Mouse (Mus musculus) intestine, embryonic 15.5 days (tissue): ENCODE data around the gene Gramd1a. TPM values are rescaled to one million over a fixed set of nuclear protein-coding genes. Genes with fewer than 3 reads are reported as not detected.

ENCODE experiments used
- ATAC-seq: fragments of 200-750 bp; cut with Nextera tagmentation; 2 replicates; pipeline ENCODE4 v1.8.0; 2017; ENCODE audit warnings: moderate TSS enrichment, moderate library complexity
- H3K27ac ChIP-seq: fragments of 300-500 bp; sonication (generic); 2 replicates; pipeline ENCODE4 v1.5.1; 2015; ENCODE audit warnings: mild to moderate bottlenecking, inconsistent platforms
- H3K27me3 ChIP-seq: fragments of 300-500 bp; sonication (generic); replicated peaks from 2 replicates; pipeline ENCODE4 v1.6.1; 2015; ENCODE audit warnings: inconsistent platforms
- H3K36me3 ChIP-seq: fragments of 300-500 bp; sonication (generic); 2 replicates; pipeline ENCODE4 v1.6.1; 2015; ENCODE audit warnings: inconsistent platforms
- H3K4me1 ChIP-seq: fragments of 300-500 bp; sonication (generic); replicated peaks from 2 replicates; pipeline ENCODE4 v1.6.1; 2015; ENCODE audit warnings: inconsistent platforms
- H3K4me2 ChIP-seq: fragments of 300-500 bp; sonication (generic); replicated peaks from 2 replicates; pipeline ENCODE4 v1.6.1; 2015; ENCODE audit warnings: mild to moderate bottlenecking, inconsistent platforms
- H3K4me3 ChIP-seq: fragments of 300-500 bp; sonication (generic); replicated peaks from 2 replicates; pipeline ENCODE4 v1.5.1; 2015; ENCODE audit warnings: inconsistent platforms
- H3K9ac ChIP-seq: fragments of 300-500 bp; sonication (generic); 2 replicates; pipeline ENCODE4 v1.6.1; 2015; ENCODE audit warnings: inconsistent platforms
- H3K9me3 ChIP-seq: fragments of 300-500 bp; sonication (generic); 2 replicates; pipeline ENCODE4 v1.6.1; 2016; ENCODE audit warnings: inconsistent platforms
- WGBS: fragments of 180-500 bp; shearing (Covaris S2); methylation state at CpG from one replicate; pipeline ENCODE4 v1.1.7; 2015; 5-methylcytosine and 5-hydroxymethylcytosine counted together
- polyA plus RNA-seq: library from polyadenylated mRNA; unstranded; fragments of >200 nt; fragmentation: Nextera tagmentation; extraction: Ambion mirVana; gene quantifications from 2 replicates; pipeline ENCODE4 v1.2.1, GENCODE M21; 2015

Gene Gramd1a
- polyA plus RNA-seq, 1 experiment from 2014 or later: 41.6 TPM

DNA sequence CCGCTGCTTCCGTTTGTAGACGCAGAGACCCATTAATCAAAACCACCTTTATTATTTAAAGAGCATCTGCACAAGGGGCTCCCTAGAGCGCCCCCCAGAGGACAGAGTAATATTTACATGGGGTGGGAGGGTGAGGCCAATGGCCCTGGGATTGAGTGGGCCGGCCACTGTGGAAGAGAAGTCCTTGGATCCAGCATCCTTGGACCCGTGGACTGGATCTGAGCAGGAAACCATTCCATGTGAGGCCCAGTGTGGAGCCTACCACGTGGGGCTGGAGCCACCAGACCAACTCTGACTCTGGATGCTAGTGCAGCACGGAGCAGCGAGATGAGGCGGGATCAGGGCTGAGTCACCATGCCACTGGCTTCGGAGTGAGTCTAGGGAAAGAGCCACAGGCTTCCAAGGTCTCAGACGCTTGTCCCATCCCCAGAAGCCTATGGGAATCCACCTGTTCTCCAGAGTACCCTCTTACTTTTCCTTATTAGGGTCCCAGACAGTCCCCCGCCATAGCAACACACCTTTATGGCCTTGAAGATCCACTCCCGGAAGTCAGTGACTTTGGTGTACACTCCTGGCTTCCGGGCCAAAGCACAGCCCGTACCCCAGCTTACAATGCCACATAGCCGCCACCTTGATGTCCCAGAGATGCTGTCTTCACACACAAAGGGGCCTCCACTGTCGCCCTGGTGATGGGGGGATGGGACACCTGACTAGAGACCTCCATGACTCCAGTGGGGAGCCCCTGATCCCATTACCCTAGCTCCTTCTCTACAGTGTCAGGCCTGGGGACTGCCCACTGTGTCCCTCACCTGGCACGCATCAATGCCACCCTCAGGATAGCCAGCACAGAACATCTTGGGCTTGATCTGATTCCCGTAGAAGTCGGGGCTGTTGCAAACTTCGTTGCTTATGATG, 56.7 kb downstream of the Gramd1a start:
- H3K4me2 ChIP-seq: no peak overlapping the region
- H3K9me3 ChIP-seq: no peaks in the 10 kb centered on the region
- no peak overlapping the region for H3K27ac ChIP-seq
- no peaks in the 10 kb centered on the region for H3K4me1 ChIP-seq
- H3K4me3 ChIP-seq: no peak overlapping the region
- H3K9ac ChIP-seq: no peak overlapping the region
- ATAC-seq: no peak
- no peaks in the 10 kb centered on the region for H3K27me3 ChIP-seq
- no peaks in the 10 kb centered on the region for H3K36me3 ChIP-seq
- WGBS: 78% methylated on average over 22 of the region's 22 CpGs

GRCm38 (mm10) chr7:31097583-31098248, 58.0 kb downstream of the Gramd1a start:
- Histone ChIP-seq H3K4me2 (peak overlapping the region; percentile 55), H3K4me3 (peak overlapping the region; percentile 23), H3K9me3 (no peaks in the 10 kb centered on the region), H3K36me3 (no peaks in the 10 kb centered on the region), H3K9ac (0 out of 2 replicates have a peak overlapping the region, but pooled peaks have one; percentile 28), H3K27me3 (no peaks in the 10 kb centered on the region), H3K4me1 (no peaks in the 10 kb centered on the region), H3K27ac (no peak overlapping the region)
- peak; percentile 93 for ATAC-seq
- 37% methylated on average over 20 of the region's 20 CpGs for WGBS

- Histone ChIP-seq H3K36me3 (no peaks in the 10 kb centered on the region), H3K27me3 (no peaks in the 10 kb centered on the region), H3K9me3 (no peaks in the 10 kb centered on the region), H3K9ac (no peak overlapping the region), H3K4me1 (no peaks in the 10 kb centered on the region), H3K4me3 (no peak overlapping the region), H3K27ac (no peak overlapping the region), H3K4me2 (no peak overlapping the region)
- no peak for ATAC-seq
- 75% methylated on average over 9 of the region's 9 CpGs for WGBS
Measured at GRCm38 (mm10) chr7:31096892-31097564, 58.7 kb downstream of the Gramd1a start.

DNA sequence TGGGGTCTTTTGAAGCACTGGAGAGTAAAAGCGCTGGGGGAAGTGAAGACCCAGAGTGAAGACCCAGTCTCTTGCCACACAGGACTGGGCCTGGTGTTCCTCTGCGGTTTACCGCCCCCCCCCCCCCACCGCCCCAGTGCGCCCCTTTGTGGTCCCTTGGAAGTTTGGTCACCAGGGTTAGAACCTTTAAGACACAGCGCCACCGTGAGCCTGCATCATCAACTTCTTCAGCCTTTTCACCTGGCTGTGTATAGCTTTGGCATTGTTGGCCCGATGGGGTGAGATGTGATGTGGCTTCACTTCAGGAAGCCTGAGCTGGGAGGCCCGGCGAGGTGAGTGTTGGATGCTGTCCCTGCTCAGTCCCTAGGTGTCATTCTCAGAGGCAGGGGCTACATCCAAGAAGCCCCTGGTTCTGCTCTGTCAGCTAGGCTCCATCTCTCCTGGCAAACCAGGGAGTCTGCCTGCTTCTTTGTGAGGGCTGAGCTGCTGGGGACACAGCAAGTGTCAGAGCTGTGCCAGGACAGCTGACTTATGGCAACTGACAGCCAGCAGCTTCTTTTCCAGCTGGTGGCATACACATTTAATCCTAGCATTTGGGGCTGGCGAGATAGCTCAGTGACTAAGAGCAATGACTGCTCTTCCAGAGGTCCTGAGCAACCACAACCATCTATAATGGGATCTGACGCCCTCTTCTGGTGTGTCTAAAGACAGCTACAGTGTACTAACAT, 60.8 kb downstream of the Gramd1a start:
- Histone ChIP-seq H3K27me3 (no peaks in the 10 kb centered on the region), H3K27ac (no peak overlapping the region), H3K9me3 (no peaks in the 10 kb centered on the region), H3K4me2 (no peak overlapping the region), H3K9ac (no peak overlapping the region), H3K4me1 (no peaks in the 10 kb centered on the region), H3K36me3 (no peaks in the 10 kb centered on the region), H3K4me3 (no peak overlapping the region)
- 28% methylated on average over 12 of the region's 12 CpGs for WGBS
- no peak for ATAC-seq

GRCm38 (mm10) chr7:31089721-31090120, 66.0 kb downstream of the Gramd1a start:
- peaks cover 6% of the 10 kb centered on the region; the same call in 1 of the 2 replicates for H3K4me1 ChIP-seq
- H3K9ac ChIP-seq: no peak overlapping the region
- no peak overlapping the region for H3K4me3 ChIP-seq
- H3K9me3 ChIP-seq: no peaks in the 10 kb centered on the region
- no peaks in the 10 kb centered on the region for H3K36me3 ChIP-seq
- H3K27ac ChIP-seq: no peak overlapping the region
- 76% methylated on average over 2 of the region's 2 CpGs for WGBS
- no peak for ATAC-seq
- no peaks in the 10 kb centered on the region for H3K27me3 ChIP-seq
- H3K4me2 ChIP-seq: no peak overlapping the region

DNA sequence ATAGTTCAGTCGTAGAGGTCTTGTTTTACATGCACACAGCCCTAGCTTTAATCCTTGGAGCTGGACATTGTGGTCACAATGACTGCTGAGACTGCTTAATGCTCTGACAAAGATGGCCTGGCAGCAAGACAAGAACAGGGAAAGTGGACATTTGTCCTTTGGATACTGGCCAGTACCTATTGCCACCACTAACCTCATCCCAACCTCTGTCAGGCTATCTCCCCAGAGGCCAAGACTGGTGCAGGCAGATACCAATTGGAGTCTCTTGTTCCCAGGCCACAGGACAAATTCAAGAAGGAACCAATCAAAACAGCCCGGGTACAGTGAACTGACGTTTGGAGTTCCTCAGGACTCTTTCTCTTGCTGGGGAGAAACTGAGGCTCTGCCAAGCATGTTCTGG, 67.5 kb downstream of the Gramd1a start:
- WGBS: 76% methylated on average over 3 of the region's 3 CpGs
- Histone ChIP-seq H3K4me2 (no peak overlapping the region), H3K36me3 (no peaks in the 10 kb centered on the region), H3K9ac (no peak overlapping the region), H3K27ac (no peak overlapping the region), H3K4me1 (peaks cover 11% of the 10 kb centered on the region; the same call in 1 of the 2 replicates), H3K4me3 (no peak overlapping the region), H3K9me3 (no peaks in the 10 kb centered on the region), H3K27me3 (no peaks in the 10 kb centered on the region)
- no peak for ATAC-seq

GRCm38 (mm10) chr7:31087262-31087661, 68.4 kb downstream of the Gramd1a start:
- H3K4me2 ChIP-seq: no peak overlapping the region

GRCm38 (mm10) chr7:31086175-31086755, 69.4 kb downstream of the Gramd1a start:
- WGBS: 89% methylated on average over 9 of the region's 9 CpGs
- Histone ChIP-seq H3K4me2 (no peak overlapping the region), H3K27me3 (no peaks in the 10 kb centered on the region), H3K9me3 (no peaks in the 10 kb centered on the region), H3K9ac (no peak overlapping the region), H3K36me3 (no peaks in the 10 kb centered on the region), H3K4me1 (peaks cover 11% of the 10 kb centered on the region; the same call in 1 of the 2 replicates), H3K27ac (no peak overlapping the region), H3K4me3 (no peak overlapping the region)
- ATAC-seq: no peak

More at GRCm38 (mm10) chr7:31087262-31087661, 68.4 kb downstream of the Gramd1a start:
- Histone ChIP-seq H3K27ac (no peak overlapping the region), H3K27me3 (no peaks in the 10 kb centered on the region), H3K4me3 (no peak overlapping the region), H3K9ac (no peak overlapping the region), H3K9me3 (no peaks in the 10 kb centered on the region), H3K36me3 (no peaks in the 10 kb centered on the region), H3K4me1 (peaks cover 11% of the 10 kb centered on the region; the same call in 1 of the 2 replicates)
- 51% methylated on average over 2 of the region's 2 CpGs for WGBS
- ATAC-seq: no peak

DNA sequence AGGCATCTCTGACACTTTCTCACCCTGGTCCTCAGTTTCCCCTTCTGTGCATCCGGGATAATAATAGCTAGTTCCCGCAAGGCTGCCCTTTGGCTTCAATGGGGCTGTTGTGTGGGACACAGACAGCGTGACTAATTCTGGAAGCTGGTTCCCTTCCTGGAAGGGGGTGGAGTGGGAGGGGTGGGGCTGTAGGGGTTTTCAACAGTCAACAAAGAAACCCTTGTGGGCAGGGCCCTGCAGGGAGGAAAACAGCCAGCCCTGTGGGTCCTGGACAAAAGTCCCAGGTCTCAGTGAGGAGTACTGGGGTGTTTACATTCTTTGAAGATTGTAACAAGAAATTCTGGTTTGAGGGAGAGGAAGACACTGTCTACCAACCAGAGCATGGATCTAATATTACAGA, 70.5 kb downstream of the Gramd1a start:
- Histone ChIP-seq H3K27ac (no peak overlapping the region), H3K4me2 (no peak overlapping the region), H3K9me3 (no peaks in the 10 kb centered on the region), H3K9ac (no peak overlapping the region), H3K27me3 (no peaks in the 10 kb centered on the region), H3K36me3 (no peaks in the 10 kb centered on the region), H3K4me3 (no peak overlapping the region), H3K4me1 (peaks cover 11% of the 10 kb centered on the region; the same call in 1 of the 2 replicates)
- ATAC-seq: peak; percentile 63
- WGBS: 49% methylated on average over 3 of the region's 3 CpGs

DNA sequence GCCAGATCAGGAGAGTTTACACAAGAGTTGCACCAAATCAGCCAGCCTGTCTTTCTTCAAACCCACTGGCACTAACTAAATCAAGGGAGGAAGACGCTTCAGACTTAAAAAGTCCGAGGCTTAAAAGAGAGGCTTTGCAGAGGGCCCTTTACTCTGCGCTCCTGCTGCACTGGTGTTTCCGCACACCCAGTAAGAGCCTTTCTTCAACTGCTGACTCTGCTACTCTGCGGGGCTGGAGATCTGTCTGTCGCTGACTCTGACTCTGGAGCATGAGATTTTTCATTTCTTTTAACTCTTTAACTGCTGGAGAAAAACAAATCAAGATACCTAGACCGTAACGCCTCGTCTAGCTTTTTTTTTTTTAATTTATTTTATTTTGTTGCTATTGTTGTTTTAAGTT, 71.6 kb downstream of the Gramd1a start:
- Histone ChIP-seq H3K9me3 (no peaks in the 10 kb centered on the region), H3K4me2 (no peak overlapping the region), H3K27me3 (no peaks in the 10 kb centered on the region), H3K4me1 (peaks cover 11% of the 10 kb centered on the region; the same call in 1 of the 2 replicates), H3K4me3 (no peak overlapping the region), H3K9ac (no peak overlapping the region), H3K27ac (0 out of 2 replicates have a peak overlapping the region, but pooled peaks have one; percentile 13), H3K36me3 (no peaks in the 10 kb centered on the region)
- 42% methylated on average over 9 of the region's 9 CpGs for WGBS
- ATAC-seq: no peak

DNA sequence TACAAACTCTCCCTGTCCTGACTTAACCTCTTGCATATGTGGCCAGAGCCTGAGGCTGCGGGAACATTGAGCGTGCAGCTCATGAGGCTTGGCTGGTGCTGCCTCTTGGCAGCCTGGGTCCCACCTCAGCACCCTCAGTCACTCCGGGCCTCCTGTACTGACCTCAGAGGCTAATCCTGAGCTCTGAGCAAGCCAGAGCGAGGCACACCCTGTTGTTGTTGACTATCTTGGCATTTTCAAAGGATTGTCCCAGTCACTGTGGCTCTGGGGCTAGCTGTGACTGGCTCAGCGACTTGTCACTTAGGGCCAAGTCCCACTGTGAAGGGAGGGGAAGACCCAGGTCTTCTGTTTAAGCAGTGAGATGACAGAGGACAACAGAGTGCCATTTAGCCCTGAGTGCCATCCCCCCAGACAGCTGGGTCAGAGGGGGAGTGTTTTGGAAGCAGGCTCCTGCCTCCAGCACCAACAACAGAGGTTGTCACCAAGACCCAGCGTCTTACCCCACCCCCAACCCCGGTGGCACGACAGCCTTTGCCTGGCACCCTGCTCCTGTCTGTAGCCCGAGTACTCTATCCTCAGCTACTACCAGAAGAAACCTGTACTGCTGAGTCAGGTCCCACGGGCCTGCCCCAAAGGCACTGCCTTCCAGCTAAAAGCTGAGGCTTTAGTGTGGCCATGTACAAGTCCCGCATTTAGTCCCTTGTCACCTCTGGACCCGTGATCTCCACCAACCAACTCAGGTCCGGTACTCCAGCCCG, 72.7 kb downstream of the Gramd1a start:
- ATAC-seq: no peak; the same call in 1 of the 2 replicates
- WGBS: 70% methylated on average over 14 of the region's 14 CpGs
- no peak overlapping the region for H3K4me2 ChIP-seq

More for the DNA sequence above, 72.7 kb downstream of the Gramd1a start:
- Histone ChIP-seq H3K27me3 (no peaks in the 10 kb centered on the region), H3K9me3 (no peaks in the 10 kb centered on the region), H3K27ac (no peak overlapping the region), H3K36me3 (no peaks in the 10 kb centered on the region), H3K9ac (no peak overlapping the region), H3K4me1 (peaks cover 11% of the 10 kb centered on the region; the same call in 1 of the 2 replicates), H3K4me3 (no peak overlapping the region)
